Mouse (Mus musculus): ENCODE results near the gene Fbxo24.
"Not testable (repeated sequence)": the region's sequence is repeated elsewhere in the genome, so short reads cannot be mapped to it uniquely, and the experiment has no call there.

Gene Fbxo24

GRCm38 (mm10) chr5:137645091-137645651 is 16.4 kb upstream of the Fbxo24 start:
- in situ Hi-C loops (cut with MboI; ENCODE audit: unreplicated experiment in 2 of 2), result no loop called here

GRCm38 (mm10) chr5:137644484-137644883 is 15.7 kb upstream of the Fbxo24 start:
- in situ Hi-C loops (cut with MboI; ENCODE audit: unreplicated experiment in 2 of 2), result no loop called here

GRCm38 (mm10) chr5:137642886-137643285 is 14.1 kb upstream of the Fbxo24 start:
- in situ Hi-C loops (cut with MboI; ENCODE audit: unreplicated experiment in 2 of 2), result no loop called here

GRCm38 (mm10) chr5:137641054-137641453 is 12.3 kb upstream of the Fbxo24 start, which contains the start of gene Sap25:
Sap25 (plus strand) TSS chr5:137641334.
- in situ Hi-C loops (cut with MboI; ENCODE audit: unreplicated experiment in 2 of 2), result no loop called here

- in situ Hi-C loops (cut with MboI; ENCODE audit: unreplicated experiment in 2 of 2), result no loop called here
Observed at GRCm38 (mm10) chr5:137639472-137639871, 10.7 kb upstream of the Fbxo24 start.

GRCm38 (mm10) chr5:137633397-137634084 is 4.7 kb upstream of the Fbxo24 start:
- in situ Hi-C loops (cut with MboI; ENCODE audit: unreplicated experiment in 2 of 2), result no loop called here

- in situ Hi-C loops (cut with MboI; ENCODE audit: unreplicated experiment in 2 of 2), result no loop called here
Observed at GRCm38 (mm10) chr5:137631591-137631990, 2.8 kb upstream of the Fbxo24 start.

- in situ Hi-C loops (cut with MboI; ENCODE audit: unreplicated experiment in 2 of 2), result no loop called here
Observed at GRCm38 (mm10) chr5:137631171-137631570, 2.4 kb upstream of the Fbxo24 start.

- in situ Hi-C loops (cut with MboI; ENCODE audit: unreplicated experiment in 2 of 2), result no loop called here
Observed at GRCm38 (mm10) chr5:137630602-137631001, 1.8 kb upstream of the Fbxo24 start.

- in situ Hi-C loops (cut with MboI; ENCODE audit: unreplicated experiment in 2 of 2), result no loop called here
Observed at GRCm38 (mm10) chr5:137629906-137630545, 1.2 kb upstream of the Fbxo24 start.

GRCm38 (mm10) chr5:137629306-137629721 is 512 bp upstream of the Fbxo24 start:
- in situ Hi-C loops (cut with MboI; ENCODE audit: unreplicated experiment in 2 of 2), result no loop called here

- in situ Hi-C loops (cut with MboI; ENCODE audit: unreplicated experiment in 2 of 2), result no loop called here
Observed at GRCm38 (mm10) chr5:137627991-137628390, 811 bp downstream of the Fbxo24 start.

GRCm38 (mm10) chr5:137623937-137624530 is 4.8 kb downstream of the Fbxo24 start:
- in situ Hi-C loops (cut with MboI; ENCODE audit: unreplicated experiment in 2 of 2), result no loop called here

GRCm38 (mm10) chr5:137615347-137615746 is 13.5 kb downstream of the Fbxo24 start:
- in situ Hi-C loops (cut with MboI; ENCODE audit: unreplicated experiment in 2 of 2), result no loop called here

GRCm38 (mm10) chr5:137614921-137615320 is 13.9 kb downstream of the Fbxo24 start:
- in situ Hi-C loops (cut with MboI; ENCODE audit: unreplicated experiment in 2 of 2), result not testable (repeated sequence)

GRCm38 (mm10) chr5:137613550-137613949 is 15.3 kb downstream of the Fbxo24 start, which contains the start of gene Pcolce:
Pcolce (minus strand) TSS chr5:137613784.
- in situ Hi-C loops (cut with MboI; ENCODE audit: unreplicated experiment in 2 of 2), result no loop called here

- in situ Hi-C loops (cut with MboI; ENCODE audit: unreplicated experiment in 2 of 2), result no loop called here
Observed at GRCm38 (mm10) chr5:137613076-137613475, 15.7 kb downstream of the Fbxo24 start.

GRCm38 (mm10) chr5:137611245-137611602 is 17.6 kb downstream of the Fbxo24 start:
- in situ Hi-C loops (cut with MboI; ENCODE audit: unreplicated experiment in 2 of 2), result no loop called here

GRCm38 (mm10) chr5:137610548-137611244 is 18.1 kb downstream of the Fbxo24 start:
- in situ Hi-C loops (cut with MboI; ENCODE audit: unreplicated experiment in 2 of 2), result no loop called here

GRCm38 (mm10) chr5:137610056-137610455 is 18.7 kb downstream of the Fbxo24 start:
- in situ Hi-C loops (cut with MboI; ENCODE audit: unreplicated experiment in 2 of 2), result no loop called here

GRCm38 (mm10) chr5:137609292-137609691 is 19.5 kb downstream of the Fbxo24 start:
- in situ Hi-C loops (cut with MboI; ENCODE audit: unreplicated experiment in 2 of 2), result no loop called here
